Mouse (Mus musculus): ENCODE data around the gene Rpl4.
"Not testable (repeated sequence)": the region's sequence is repeated elsewhere in the genome, so short reads cannot be mapped to it uniquely, and the experiment has no call there.

Gene Rpl4

DNA sequence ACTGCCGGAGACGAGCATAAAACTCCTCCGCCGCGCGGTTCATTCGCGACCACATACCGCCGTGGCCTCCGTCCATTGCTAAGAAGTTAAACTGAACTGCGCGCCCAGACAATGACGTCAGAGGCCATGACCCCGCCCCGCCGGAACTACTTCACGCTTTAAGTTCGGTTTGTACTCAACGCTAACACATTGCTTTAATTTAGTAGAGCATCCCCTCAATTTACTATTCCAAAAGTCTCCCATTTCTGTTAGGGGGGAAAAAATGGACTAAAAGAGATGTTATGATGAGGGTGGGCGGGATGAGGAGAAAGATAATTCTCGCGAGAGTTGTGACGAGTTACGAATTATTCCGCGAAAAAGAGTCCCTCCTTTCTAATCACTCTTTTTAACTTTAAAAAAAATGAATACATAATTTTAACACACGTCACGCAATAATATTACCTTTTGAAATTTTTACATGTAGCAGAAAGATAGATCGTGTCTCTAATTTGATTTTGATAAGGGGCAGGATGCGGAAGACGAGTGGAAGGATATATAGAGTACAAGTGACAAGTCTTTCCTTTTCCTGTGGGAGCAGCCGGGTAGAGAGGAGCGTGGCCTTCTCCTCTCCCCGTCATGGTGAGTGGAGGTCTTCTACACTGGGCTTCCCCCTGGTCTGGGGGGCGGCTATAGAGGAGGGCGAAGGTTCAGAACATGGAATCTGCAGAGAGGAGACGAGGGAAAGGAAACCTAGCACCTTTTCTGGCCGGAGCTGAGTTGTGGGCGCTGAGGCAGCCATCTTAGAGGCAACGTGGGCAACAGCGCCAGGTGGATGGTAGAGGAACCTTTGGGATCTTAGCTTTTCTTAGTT, at the start of gene Rpl4, which contains the start of gene Zwilch:
Gene Rpl4, plus strand, starts transcription at position 560 of the 850 bp plus-strand sequence.
Gene Zwilch, minus strand, starts transcription at position 289 of the 850 bp plus-strand sequence.
- peak; percentile 88 for DNase-seq (ENCODE audit: low spot score)

DNA sequence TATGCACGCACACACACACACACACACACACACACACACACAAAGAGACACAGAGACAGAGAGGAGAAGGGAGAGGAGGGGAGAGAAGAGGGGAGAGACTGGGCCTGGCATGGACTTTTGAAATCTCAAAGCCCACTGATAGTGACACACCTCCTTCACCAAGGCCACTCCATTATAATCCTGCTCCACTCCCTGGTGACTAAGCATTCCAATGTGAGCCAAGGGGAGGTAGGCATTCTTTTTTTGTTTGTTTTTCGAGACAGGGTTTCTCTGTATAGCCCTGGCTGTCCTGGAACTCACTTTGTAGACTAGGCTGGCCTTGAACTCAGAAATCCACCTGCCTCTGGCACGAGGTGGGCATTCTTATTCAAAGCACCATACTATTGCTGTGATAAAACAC, 48.3 kb upstream of the Rpl4 start:
- DNase-seq (ENCODE audit: low spot score) = not testable (repeated sequence)

DNA sequence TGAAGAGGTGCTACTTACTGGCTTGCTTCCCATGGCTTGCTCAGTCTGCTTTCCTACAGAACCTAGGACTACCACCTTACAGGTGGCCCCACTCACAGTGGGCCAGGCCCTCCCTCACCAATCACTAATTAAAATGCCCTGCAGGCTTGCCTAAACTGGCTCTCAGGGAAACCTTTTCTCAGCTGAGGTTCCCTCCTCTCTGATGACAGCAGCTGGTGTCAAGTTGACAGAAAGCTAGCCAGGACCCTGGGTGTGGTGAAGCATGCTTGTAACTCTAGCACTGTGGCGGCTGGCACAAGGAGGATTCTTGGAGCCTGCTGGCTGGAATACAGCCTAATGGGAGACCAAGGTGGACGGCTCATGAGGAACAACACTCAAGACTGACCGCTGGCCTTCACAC, 47.9 kb upstream of the Rpl4 start:
- DNase-seq (ENCODE audit: low spot score) = no peak

DNA sequence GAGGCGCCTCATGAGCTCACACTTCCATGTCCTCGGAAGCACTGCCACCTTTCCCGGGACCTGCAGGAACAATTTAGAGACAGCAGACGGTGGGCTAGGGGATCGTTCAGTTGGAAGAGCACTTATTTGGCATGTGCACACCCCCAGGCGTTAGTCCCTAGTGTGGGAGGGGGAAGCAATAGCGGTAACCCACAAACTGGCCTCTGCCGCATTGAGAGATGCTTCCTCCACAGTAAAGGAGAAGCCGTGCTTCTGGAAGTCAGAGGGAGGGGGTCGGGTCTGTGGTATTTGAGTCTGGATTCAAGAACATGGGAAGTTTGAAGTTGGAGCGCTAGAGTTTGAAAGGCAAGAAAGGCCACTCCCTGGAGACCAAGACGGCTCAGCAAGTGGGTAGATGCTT, 47.1 kb upstream of the Rpl4 start:
- DNase-seq (ENCODE audit: low spot score) = no peak

DNA sequence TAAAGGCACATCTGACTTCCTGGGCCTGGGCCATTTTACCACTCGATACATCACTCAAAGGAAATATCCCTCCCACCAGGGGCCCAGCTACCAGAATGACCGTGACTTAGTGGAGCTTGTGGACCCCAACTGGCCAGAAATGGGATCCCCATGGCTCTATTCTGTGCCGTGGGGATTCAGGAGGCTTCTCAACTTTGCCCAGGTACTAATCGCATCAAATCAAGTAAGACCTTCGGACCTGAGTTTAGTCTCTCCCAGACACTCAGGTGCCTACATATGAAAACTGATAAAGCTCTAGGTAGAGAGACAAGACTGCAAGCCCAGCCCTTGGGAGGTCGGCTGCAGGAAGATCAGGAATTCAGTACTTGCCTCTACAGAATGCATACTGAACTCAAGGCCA, 41.6 kb upstream of the Rpl4 start:
- DNase-seq (ENCODE audit: low spot score) = peak; percentile 22

DNA sequence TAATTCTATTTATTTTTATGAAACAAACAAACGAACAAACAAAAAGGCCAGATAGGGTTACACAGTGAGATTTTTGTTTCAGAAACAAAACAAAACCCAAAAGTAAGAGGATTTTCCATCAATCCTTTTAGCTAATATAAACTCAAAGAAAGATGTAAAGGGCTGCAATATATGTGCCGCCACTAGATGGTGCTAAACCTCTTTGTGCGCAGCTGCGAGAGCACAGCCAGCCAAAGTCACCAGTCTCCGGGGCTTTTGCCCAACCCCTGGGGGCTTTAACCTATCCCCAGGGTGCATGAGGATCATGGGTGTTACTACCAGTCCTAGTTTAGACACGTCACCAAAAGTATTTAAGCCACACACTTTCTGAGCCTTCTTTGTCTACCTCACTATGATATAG, 34.3 kb upstream of the Rpl4 start:
- not testable (repeated sequence) for DNase-seq (ENCODE audit: low spot score)

DNA sequence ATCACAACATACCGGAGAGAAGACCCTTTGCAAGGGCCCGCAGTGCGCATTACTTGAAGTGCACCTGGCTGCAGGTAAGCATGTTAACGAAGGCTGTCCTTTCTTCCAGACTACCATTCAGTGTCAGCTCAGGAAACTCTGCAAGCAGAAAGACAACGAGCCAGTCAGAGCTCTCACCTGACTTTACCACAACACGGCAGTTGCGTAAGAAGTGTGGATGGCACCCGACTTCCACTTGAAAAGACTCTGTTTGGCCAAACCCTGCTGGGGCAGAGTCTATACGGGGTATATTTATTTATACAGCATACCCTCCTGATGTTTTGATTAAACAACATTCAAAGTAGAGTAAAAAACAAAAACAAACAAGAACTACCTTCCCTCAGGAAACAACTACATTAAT, 33.3 kb upstream of the Rpl4 start:
- DNase-seq (ENCODE audit: low spot score) = no peak

DNA sequence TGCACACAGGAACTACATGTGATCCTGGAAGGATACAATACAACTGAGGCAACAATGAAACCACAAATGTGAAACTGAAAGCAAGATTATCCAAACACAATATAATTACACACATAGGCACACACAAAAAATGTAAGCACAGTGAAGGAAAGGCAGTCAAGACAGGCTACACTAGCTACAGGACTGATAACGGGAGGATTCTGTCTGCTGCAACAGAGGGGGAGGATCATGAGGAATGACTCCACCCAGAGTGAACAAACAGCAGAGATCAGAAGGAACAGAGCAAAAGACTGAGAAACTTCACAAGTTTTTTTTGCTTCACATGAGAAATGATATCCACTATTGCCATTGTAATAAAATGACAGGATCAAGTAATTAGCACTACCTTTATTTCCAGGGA, 16.5 kb upstream of the Rpl4 start:
- DNase-seq (ENCODE audit: low spot score) = no peak

DNA sequence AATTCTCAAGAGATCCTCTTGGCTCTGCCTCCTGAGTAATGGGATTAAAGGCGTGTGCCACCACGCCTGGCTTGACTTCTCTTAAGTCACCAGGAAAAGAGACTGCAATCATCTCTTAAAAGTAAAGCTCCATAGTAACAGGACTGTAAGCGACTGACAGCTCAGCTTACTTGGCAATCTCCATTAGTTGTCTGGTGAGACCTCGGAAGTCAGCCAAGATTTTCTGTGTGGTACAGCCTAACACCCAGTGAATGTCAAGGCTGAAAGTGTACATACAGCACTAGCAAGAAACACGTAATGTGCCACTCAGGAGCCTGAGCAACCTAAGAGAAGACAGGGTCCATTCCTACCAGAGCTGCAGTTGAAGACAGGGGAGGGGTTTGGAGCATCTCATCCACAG, 12.7 kb upstream of the Rpl4 start:
- no peak for DNase-seq (ENCODE audit: low spot score)

DNA sequence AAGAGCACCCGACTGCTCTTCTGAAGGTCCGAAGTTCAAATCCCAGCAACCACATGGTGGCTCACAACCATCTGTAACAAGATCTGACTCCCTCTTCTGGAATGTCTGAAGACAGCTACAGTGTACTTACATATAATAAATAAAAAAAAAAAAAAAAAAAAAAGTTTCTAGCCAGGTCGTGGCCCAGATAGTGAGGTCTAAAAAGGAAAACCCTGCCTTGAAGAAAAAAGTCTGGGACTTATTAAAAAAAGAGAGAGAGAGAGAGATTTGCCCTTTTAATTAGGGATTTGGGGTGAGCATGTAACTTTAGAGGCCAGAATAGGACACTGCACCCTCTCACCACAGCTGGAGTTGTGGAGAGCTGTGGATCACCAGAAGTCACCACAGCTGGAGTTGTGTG, 3.2 kb upstream of the Rpl4 start:
- not testable (repeated sequence) for DNase-seq (ENCODE audit: low spot score)

DNA sequence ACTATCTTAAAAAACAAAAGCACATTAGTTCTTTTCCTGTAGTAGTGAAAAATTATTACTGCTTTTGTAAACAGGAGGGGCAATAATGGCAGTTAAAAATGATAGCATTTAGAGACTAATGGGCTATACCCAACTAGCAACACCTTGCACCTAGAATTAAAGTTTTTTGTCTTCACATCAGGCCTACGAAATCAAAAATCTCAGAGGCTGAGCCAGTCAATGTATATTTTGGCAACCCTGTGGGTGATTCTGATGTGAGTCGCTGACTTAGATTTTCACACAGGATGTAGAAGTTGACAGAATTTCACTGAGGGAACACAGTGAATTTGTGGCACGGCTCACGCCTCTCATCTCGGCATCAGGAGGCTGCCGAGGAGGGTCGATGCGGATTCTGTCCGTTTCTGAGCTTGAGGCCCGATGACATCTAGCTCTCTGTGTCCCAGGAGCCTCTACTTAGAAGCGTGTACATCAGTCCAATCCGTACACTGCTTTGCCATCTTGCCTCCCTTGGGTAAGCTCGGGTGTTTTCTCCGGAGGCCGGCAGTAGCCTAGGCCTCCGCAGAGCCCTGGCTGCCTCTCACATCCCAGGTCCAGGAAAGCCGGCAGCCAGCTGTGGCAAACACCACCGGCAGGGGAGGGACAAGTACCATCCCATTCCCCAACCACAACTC, 895 bp upstream of the Rpl4 start:
- no peak for DNase-seq (ENCODE audit: low spot score)

DNA sequence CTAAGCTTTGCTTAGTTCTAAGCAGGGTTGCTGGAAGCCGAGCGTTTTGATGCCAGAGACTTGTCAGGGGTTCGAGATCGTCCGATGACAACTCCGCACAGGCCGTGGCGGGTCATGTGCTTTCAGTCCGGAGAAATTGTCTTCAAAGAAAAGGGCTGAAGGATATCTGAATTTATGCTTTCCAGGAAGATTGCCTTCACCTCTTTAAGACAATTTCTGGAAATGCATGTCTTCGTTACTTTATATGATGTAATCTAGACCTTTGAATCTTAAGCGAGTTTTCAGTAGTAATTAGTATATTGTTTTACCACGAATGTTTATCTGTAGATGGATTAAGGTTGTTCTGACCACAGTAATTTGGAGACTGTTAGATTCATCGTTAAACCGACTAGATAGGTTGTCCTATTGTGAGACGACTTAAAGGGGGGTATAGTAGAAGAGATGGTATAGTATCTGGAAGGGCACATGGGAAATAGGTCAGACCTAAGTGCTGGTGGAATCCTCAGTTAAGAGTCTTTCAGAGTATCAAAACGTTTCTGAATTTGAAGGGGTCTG, 568 bp downstream of the Rpl4 start:
- no peak for DNase-seq (ENCODE audit: low spot score)

DNA sequence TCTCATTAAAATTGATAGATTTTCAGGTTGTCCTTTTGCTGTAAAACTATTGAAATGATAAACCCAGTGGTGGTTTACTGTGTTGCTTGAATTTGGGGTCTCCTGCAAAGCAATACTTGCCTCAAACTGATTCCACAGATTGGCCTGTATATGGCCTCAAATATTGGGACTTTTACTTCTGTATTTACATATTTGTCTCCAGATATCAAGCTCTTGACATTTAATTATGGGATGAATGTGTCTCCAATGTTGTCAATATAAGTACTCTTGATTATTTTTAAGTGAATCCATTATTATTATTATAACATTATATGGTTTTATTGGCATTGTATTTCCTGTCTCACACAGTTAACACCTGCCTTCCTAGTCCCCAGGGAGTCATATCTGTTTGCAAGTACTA, 1.2 kb downstream of the Rpl4 start:
- no peak for DNase-seq (ENCODE audit: low spot score)

DNA sequence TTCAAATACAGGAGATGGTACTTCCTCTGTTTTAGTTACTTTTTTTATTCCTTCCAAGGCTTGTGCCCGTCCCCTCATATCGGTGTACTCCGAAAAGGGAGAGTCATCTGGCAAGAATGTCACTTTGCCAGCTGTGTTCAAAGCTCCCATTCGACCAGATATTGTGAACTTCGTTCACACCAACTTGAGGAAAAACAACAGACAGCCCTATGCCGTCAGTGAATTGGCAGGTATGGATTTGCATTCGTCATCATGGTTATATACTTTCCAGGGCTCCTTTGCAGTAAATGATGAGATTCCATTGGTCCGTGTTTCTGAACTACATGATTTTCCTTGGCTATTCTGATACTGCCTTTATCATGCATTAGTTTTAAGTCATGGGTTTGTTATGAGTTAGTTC, 1.6 kb downstream of the Rpl4 start:
- DNase-seq (ENCODE audit: low spot score) = no peak

DNA sequence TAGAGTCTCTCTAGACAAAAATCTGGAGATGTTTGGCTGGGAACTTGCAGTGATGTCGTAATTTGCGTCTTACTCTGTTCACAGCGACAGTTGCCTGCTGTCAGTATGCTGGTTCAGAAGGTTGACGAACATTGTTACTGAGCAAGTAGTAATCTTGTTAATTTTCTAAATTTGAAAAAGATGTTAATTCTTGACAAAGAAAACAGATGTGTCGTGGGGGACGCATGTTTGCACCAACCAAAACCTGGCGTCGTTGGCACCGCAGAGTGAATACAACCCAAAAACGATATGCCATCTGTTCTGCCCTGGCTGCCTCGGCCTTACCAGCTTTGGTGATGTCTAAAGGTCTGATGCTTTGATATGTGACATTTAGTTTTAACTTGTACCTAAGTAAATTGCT, 2.2 kb downstream of the Rpl4 start:
- no peak for DNase-seq (ENCODE audit: low spot score)

DNA sequence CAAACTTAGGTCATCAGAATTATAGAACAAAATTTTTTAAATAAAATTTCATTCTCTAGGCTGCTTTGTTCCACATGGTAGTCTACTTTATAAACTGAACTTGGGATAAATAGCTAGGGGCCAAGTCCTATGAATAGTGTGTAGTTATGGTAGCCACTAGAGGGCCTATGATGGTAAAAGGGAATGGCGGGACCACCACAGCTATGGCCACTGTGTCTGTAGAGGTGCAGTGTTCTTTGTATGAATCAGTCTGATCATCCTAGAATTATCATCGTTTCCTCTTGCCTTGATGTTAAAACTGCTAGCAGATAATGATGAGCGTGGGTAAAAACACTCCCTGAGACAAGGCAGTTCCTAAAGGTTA, 5.4 kb downstream of the Rpl4 start:
- no peak for DNase-seq (ENCODE audit: low spot score)

DNA sequence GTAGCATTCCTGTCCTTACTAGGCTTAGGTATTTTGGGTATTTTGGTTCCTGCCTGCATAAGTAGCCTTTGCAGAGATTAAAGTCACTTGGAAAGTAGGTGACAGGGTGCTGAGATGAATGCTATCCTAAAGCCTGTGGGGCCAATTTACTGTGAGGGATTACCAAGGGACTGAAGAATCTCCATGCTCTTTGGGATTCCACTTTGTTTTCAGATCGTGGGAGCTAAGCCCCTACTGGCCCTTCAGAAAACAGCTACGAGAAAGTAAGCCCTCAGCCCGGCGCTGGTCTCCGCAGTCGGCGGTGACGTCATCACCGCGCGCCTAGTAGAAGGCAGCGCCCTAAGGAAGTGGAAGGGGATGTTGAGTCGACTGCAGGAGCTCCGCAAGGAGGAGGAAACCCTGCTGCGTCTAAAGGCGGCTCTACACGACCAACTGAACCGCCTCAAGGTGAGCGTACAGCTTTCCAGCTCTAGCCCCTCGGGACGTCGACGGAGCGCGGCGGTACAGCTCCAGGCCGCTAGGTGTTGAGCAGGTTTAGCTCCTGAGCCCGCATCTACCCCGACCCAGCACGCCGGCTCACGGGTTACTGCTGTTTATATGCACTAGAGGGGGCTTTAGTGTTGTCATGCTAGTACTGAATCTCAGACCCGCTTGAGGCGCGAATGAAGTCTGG, 5.9 kb downstream of the Rpl4 start, which contains the start of gene Snapc5:
Gene Snapc5, plus strand, starts transcription at position 301 of the 673 bp plus-strand sequence.
- DNase-seq (ENCODE audit: low spot score) = peak; percentile 94

DNA sequence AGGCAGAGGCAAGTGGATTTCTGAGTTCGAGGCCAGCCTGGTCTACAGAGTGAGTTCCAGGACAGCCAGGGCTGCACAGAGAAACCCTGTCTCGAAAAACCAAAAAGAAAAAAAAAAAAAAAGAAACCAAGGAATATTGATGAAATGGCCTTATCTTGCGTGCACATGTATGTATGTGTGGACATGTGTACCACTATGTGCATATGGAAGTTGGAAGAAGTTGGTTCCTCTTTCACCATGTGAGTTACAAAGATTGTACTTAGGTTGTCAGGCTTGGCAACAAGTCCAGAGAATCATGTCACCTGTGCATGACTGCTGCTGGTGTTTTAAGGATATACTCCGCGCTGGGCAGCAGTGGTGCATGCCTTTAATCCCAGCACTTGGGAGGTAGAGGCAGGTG, 10.1 kb downstream of the Rpl4 start:
- not testable (repeated sequence) for DNase-seq (ENCODE audit: low spot score)

DNA sequence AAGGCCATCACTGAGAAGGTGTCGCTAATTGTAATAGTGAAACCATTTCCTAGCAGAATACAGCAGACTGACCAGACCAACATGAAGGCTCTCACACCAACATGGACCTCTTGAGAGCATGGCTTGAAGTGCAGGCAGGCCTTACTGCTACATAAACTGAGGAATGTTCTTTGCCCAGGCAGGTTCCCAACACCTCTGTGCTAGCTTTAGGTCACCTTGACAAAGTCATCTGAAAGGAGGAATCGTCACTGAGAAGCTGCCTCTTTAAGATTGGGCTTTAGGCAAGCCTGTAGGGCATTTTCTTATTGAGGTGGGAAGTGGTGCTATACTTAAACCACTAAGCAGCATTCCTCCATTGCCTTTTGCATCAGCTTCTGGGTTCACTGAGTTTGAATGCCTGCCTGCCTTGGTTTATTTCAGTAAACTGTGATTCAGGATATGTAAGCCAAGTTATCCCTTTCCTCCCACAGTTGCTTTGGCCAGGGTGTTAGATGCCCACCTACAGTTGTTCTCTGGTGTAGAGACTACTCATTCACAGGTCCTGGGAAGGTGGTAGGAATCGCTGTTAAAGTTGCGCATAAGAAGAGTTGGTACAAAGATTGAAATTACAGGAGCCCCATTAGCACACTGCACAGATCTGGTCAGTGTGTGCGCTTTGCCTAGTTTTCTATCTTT, 11.1 kb downstream of the Rpl4 start:
- DNase-seq (ENCODE audit: low spot score) = no peak

DNA sequence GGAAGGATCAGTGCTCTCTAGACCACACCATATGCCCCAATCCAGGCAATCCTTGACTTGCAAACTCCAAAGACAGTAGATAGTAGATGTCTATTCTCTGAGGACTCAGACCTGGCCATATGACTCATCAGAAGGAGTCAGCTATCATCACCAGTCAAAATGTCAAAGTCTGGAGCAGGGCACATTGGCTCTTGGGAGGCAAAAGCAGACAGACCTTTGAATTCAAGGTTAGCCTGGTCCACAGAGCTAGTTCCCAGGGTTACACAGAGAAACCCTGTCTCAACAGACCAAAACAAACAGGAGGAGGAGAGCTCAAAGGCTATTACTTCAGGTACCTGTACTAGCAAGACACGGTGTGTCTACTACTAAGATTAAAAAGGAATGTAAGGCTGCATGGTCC, 20.7 kb downstream of the Rpl4 start:
- peak; percentile 57 for DNase-seq (ENCODE audit: low spot score)

DNA sequence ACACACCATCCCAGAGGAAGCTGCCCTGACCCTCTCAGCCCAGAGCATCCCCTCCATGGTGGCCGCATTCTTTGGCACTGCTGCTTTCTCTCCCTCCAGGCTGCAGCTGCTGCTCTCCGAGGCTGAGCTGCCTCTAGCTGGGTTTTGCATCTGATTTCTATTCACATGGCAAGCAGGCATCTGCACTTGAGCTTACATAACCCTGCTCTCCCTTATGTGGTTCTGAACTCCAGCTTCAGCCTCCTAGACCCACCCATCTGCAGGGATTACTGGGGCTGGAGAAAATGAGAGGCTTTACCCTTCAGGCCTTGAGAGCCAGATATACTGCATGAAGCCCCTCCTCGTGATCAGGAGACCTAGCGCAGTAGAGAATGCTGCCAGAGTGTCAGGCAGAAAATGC, 22.4 kb downstream of the Rpl4 start:
- DNase-seq (ENCODE audit: low spot score) = no peak

DNA sequence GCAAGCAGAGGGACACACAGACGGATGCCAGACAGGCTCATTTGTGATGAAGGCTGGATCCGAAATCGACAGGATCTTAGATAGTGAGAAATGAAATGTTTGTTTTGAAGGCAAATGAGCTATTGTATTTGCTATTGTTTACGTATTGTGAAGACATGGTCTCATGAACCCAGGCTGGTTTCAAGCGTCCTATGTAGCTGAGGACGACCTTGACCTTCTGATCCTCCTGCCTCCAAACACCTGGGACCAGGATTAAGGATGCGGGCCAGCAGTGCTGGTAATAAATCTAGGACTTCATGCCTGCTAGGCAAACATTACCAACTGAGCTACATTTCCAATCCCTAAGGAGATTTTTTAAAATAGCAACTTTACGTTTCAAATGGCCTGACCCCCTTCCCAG, 24.3 kb downstream of the Rpl4 start:
- no peak for DNase-seq (ENCODE audit: low spot score)

Data from yolk sac, embryonic 10.5 days (tissue).